Mouse (Mus musculus): ENCODE data around the gene Twf2. TPM values are rescaled to one million over a fixed set of nuclear protein-coding genes. Genes with fewer than 3 reads are reported as not detected.

Twf2 gene
- polyA plus RNA-seq, 1 experiment, result 69.0 TPM

DNA sequence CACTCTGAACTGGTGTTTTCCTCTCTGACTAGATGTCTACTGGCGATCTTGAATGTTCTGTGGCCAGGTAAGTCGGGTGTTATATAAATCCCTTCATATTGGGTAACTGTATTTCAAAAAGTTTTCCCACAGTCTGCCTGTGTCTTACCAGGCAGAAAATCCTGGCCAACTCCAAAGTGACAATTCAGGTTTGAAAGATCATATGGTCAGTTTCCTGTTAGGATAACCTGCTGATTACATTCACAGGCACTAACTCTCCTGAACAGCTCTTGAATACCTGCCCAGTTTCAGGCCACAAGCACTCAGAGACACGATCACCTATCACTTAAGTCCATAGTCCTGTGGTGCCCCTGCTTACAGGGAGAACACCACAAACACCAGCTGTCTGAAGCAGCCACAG lies 59.2 kb downstream of the Twf2 start:
- no peak for TF ChIP-seq POLR2A (IDR thresholded peaks at IDR 0.05; ENCODE audit: borderline replicate concordance, extremely low read depth, low read depth, low read length)
- no peak for TF ChIP-seq CTCF (IDR thresholded peaks at IDR 0.05; ENCODE audit: insufficient read depth, low read length)
- WGBS, result 67% methylated on average over 3 of the region's 3 CpGs
- H3K4me3 ChIP-seq (replicated peaks; ENCODE audit: extremely low read depth, low read depth, low read length), result no peak overlapping the region
- no peak for DNase-seq
- H3K4me1 ChIP-seq (ENCODE audit: control insufficient read depth, insufficient read depth, low read length), result peaks cover 8% of the 10 kb centered on the region; the same call in 1 of the 2 replicates

DNA sequence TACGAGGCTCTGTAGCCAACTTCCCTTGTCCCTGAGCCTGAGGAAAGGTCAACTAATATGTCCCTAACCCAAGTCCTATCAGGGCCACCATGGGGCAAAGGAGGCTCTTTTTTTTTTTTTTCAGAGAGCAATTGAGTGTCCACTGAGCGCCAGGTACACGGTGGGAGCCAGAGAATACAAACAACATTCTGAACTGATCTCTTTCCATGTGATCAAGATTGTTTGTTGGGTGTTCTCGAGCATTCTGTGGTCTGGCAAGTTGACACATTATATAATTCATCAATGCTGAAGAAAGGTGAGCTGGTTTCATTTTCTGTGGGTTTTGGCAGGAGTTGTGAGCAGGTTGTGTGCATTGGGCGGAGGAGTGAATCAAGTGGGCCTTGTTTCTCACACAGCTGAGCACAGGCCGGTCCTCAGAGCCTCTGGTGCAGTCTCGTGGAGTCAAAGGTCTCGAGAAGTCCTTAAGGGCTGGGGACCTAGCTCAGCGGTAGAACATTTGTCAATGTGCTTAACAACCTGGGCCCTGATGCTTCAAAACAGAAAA lies 60.5 kb downstream of the Twf2 start:
- peaks cover 8% of the 10 kb centered on the region for H3K4me1 ChIP-seq (ENCODE audit: control insufficient read depth, insufficient read depth, low read length)
- WGBS, result 63% methylated on average over 9 of the region's 9 CpGs
- no peak overlapping the region for H3K4me3 ChIP-seq (replicated peaks; ENCODE audit: extremely low read depth, low read depth, low read length)
- no peak for DNase-seq
- TF ChIP-seq CTCF (IDR thresholded peaks at IDR 0.05; ENCODE audit: insufficient read depth, low read length) (no peak), POLR2A (IDR thresholded peaks at IDR 0.05; ENCODE audit: borderline replicate concordance, extremely low read depth, low read depth, low read length) (no peak)

Other genes starting within 250 kb of the Twf2 start
- gene Col6a5, start 242.5 kb upstream of the Twf2 start, polyA plus RNA-seq (2012; rRNA removed), result 0.41 and 1.0 TPM in 2 replicates
- gene Col6a4, start 106.3 kb upstream of the Twf2 start, polyA plus RNA-seq (2012; rRNA removed), result 0.32 and 0.56 TPM in 2 replicates
- gene Glyctk, start 45.0 kb upstream of the Twf2 start, polyA plus RNA-seq (2012; rRNA removed), result 1.7 and 2.6 TPM in 2 replicates
- gene Wdr82, start 32.2 kb upstream of the Twf2 start, polyA plus RNA-seq (2012; rRNA removed), result 47.3 and 49.1 TPM in 2 replicates
- 60.7 and 67.3 TPM in 2 replicates for gene Ppm1m, start 3.4 kb upstream of the Twf2 start, polyA plus RNA-seq (2012; rRNA removed)
- 6.0 and 6.4 TPM in 2 replicates for gene Tlr9, start 19.5 kb downstream of the Twf2 start, polyA plus RNA-seq (2012; rRNA removed)
- 443 and 458 TPM in 2 replicates for gene Alas1, start 45.5 kb downstream of the Twf2 start, polyA plus RNA-seq (2012; rRNA removed)
- 5.7 and 7.9 TPM in 2 replicates for gene Poc1a, start 78.0 kb downstream of the Twf2 start, polyA plus RNA-seq (2012; rRNA removed)
- gene Dusp7, start 165.5 kb downstream of the Twf2 start, polyA plus RNA-seq (2012; rRNA removed), result 223 and 262 TPM in 2 replicates
- 288 and 319 TPM in 2 replicates for gene Rpl29, start 226.3 kb downstream of the Twf2 start, polyA plus RNA-seq (2012; rRNA removed)
- 6.5 and 10.0 TPM in 2 replicates for gene Acy1, start 235.2 kb downstream of the Twf2 start, polyA plus RNA-seq (2012; rRNA removed)
- gene Abhd14b, start 244.4 kb downstream of the Twf2 start, polyA plus RNA-seq (2012; rRNA removed), result 80.0 and 80.9 TPM in 2 replicates
- 27.2 and 34.4 TPM in 2 replicates for gene Abhd14a, start 244.6 kb downstream of the Twf2 start, polyA plus RNA-seq (2012; rRNA removed)